In the genomic region with DNA sequence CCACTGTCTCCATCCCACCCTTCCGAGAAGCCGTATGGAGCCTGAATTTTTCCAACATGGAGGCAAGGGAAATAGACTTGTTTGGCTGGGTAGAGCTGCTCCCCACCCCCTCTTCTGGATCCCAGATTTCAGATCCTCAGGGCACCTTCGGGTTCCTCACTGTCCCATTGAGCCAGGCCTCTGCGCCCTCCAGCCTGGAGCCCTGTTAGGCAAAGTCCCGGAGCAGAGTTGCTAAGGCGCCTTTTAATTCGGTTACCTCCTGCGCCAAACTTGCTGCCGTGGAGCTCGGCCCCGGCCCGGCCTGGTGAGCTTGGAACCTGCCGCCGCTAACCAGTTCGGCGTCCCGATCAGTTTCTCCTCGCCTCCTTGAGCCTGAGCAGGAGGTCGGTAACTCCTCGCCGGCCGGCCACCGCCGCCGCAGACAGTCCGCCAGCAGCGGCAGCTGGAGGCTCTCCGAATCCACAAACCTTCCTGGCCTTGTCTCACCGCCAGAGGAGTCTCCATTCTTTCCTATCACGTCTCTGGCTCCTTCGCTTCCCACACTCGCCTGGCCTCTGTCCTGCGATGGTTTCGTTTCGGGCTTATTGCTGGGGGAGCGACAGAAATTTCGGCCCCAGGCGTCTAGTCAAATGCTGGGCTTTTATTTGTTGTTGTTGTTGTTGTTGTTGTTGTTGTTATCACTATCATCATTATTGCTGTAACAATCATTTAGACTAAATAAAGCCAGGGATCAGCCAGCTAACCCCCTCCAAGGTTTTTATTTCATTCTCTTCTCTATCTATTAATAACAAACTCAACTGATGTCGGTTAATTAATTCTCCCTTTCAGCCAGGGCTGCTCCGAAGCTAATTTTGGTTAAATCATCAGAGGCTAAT, we compare ENCODE assay signal across 8 mouse cellular contexts. TPM values are rescaled to one million over a fixed set of nuclear protein-coding genes. Genes with fewer than 3 reads are reported as not detected.
DNase-seq lines count a peak whose midpoint lies in the region; ATAC-seq lines count a peak whose summit lies in the region.
"Had no signal": no experiment of that assay in that cellular context is flagged by ENCODE, and none has a peak within 500 bp of the region (broad histone marks: within the 10 kb centered on the region; RNA-seq: fewer than 3 reads in every experiment).

No protein-coding gene starts in this region.

- H3K27me3 ChIP-seq in hindbrain, embryonic 10.5 days (ENCODE audit: insufficient read depth, poor library complexity, severe bottlenecking) = peaks cover 100% of the 10 kb centered on the region
- H3K27me3 ChIP-seq in limb, embryonic 13.5 days = peaks cover 98% of the 10 kb centered on the region

- DNase-seq in 3T3-L1 (ENCODE audit: low read depth, low spot score) = peak; percentile 45
- DNase-seq in adipocyte (ENCODE audit: low spot score) = peak; percentile 57
- peak; percentile 71 for DNase-seq in hindbrain, embryonic 10.5 days (ENCODE audit: low spot score)
- DNase-seq in layer of hippocampus, postnatal 36 days = no peak
- DNase-seq in layer of hippocampus, adult 9-11 months = no peak
- no peak for DNase-seq in right cerebral cortex, postnatal 10 days (ENCODE audit: low spot score in 2 of 2)

- H3K4me2 ChIP-seq in limb, embryonic 13.5 days (replicated peaks) = peak overlapping the region; percentile 52

- peaks cover 5% of the 10 kb centered on the region; the same call in 1 of the 2 replicates for H3K36me3 ChIP-seq in hindbrain, embryonic 10.5 days
- no peaks in the 10 kb centered on the region for H3K36me3 ChIP-seq in limb, embryonic 13.5 days

- H3K27ac ChIP-seq in hindbrain, embryonic 10.5 days = peak overlapping the region; percentile 86
- H3K27ac ChIP-seq in limb, embryonic 13.5 days = no peak overlapping the region

- under 1% methylated on average over 40 of the region's 40 CpGs for whole genome bisulfite sequencing in hindbrain, embryonic 10.5 days
- WGBS in limb, embryonic 13.5 days = 2% methylated on average over 40 of the region's 40 CpGs

- H3K4me1 ChIP-seq in hindbrain, embryonic 10.5 days (replicated peaks) = peaks cover 34% of the 10 kb centered on the region
- H3K4me1 ChIP-seq in limb, embryonic 13.5 days = peaks cover 17% of the 10 kb centered on the region

- H3K9ac ChIP-seq in limb, embryonic 13.5 days = no peak overlapping the region

- H3K9me3 ChIP-seq in hindbrain, embryonic 10.5 days = no peaks in the 10 kb centered on the region
- no peaks in the 10 kb centered on the region for H3K9me3 ChIP-seq in limb, embryonic 13.5 days

- H3K4me3 ChIP-seq in hindbrain, embryonic 10.5 days = peak overlapping the region; percentile 50
- H3K4me3 ChIP-seq in limb, embryonic 13.5 days = peak overlapping the region; percentile 25

- no peak for ATAC-seq in limb, embryonic 13.5 days (ENCODE audit: low FRiP score, low read depth)

RNA-seq across cellular contexts. Expression of a gene that starts 8.4 kb away (rescaled TPM):
- 30.1 and 49.6 TPM in 2 replicates for polyA plus RNA-seq in hindbrain, embryonic 10.5 days (2016; fragmentation: Nextera tagmentation; extraction: Ambion mirVana)
- 3.9 and 4.8 TPM in 2 replicates for polyA plus RNA-seq in limb, embryonic 13.5 days (2015; fragmentation: Nextera tagmentation; extraction: Ambion mirVana)
- not detected for total RNA-seq in layer of hippocampus, postnatal 36 days (2021)
- total RNA-seq: neutrophil, adult 5-6 weeks had no signal

RNA-seq across cellular contexts. Expression of a gene that starts 18.8 kb away (rescaled TPM):
- polyA plus RNA-seq in hindbrain, embryonic 10.5 days (2016; fragmentation: Nextera tagmentation; extraction: Ambion mirVana) = 5.3 and 9.6 TPM in 2 replicates
- 0.17 and 0.55 TPM in 2 replicates for polyA plus RNA-seq in limb, embryonic 13.5 days (2015; fragmentation: Nextera tagmentation; extraction: Ambion mirVana)
- total RNA-seq in layer of hippocampus, postnatal 36 days (2021) = not detected

RNA-seq across cellular contexts. Expression of a gene that starts 23.6 kb away (rescaled TPM):
- 15.4 and 22.7 TPM in 2 replicates for polyA plus RNA-seq in hindbrain, embryonic 10.5 days (2016; fragmentation: Nextera tagmentation; extraction: Ambion mirVana)
- polyA plus RNA-seq in limb, embryonic 13.5 days (2015; fragmentation: Nextera tagmentation; extraction: Ambion mirVana) = 0.13 TPM in 1 of 2 replicates, not detected in the other
- not detected for total RNA-seq in layer of hippocampus, postnatal 36 days (2021)
- total RNA-seq: neutrophil, adult 5-6 weeks had no signal

RNA-seq across cellular contexts. Expression of a gene that starts 23.9 kb away (rescaled TPM):
- polyA plus RNA-seq in hindbrain, embryonic 10.5 days (2016; fragmentation: Nextera tagmentation; extraction: Ambion mirVana) = 0.47 and 3.1 TPM in 2 replicates
- 0.36 and 0.50 TPM in 2 replicates for polyA plus RNA-seq in limb, embryonic 13.5 days (2015; fragmentation: Nextera tagmentation; extraction: Ambion mirVana)
- not detected for total RNA-seq in layer of hippocampus, postnatal 36 days (2021)

RNA-seq across cellular contexts. Expression of a gene that starts 38.8 kb away (rescaled TPM):
- polyA plus RNA-seq in hindbrain, embryonic 10.5 days (2016; fragmentation: Nextera tagmentation; extraction: Ambion mirVana) = 0.14 and 6.3 TPM in 2 replicates
- polyA plus RNA-seq in limb, embryonic 13.5 days (2015; fragmentation: Nextera tagmentation; extraction: Ambion mirVana) = 0.97 and 1.5 TPM in 2 replicates
- not detected for total RNA-seq in layer of hippocampus, postnatal 36 days (2021)
- total RNA-seq: neutrophil, adult 5-6 weeks had no signal

Comparison
In these comparisons a context has a peak if more than half of its experiments do, and no peak if none do; other contexts are left out.
1. DNase-seq: peak in 3T3-L1 (single experiment), adipocyte (single experiment) and hindbrain, embryonic 10.5 days (single experiment); none in layer of hippocampus, postnatal 36 days (0 of 2), layer of hippocampus, adult 9-11 months (single experiment) and right cerebral cortex, postnatal 10 days (0 of 2).
2. RNA of a gene that starts 23.6 kb away (polyA plus RNA-seq): 15.4 to 22.7 TPM in hindbrain, embryonic 10.5 days; 0.13 TPM in limb, embryonic 13.5 days; every median in the first group is over 10 times any median in the second.